Mouse (Mus musculus) frontal cortex, postnatal 14 days (tissue): ENCODE measurements around the gene Gm1123.
A peak's percentile ranks its signal among the peaks of the same experiment; 100 is the strongest.

ENCODE experiments used
- DNase-seq, 2 experiments: peaks; one replicate each; pipeline ENCODE4 v3.0.0; 2022; ENCODE audit warnings: low spot score in 2 of 2

The Gm1123 gene

DNA sequence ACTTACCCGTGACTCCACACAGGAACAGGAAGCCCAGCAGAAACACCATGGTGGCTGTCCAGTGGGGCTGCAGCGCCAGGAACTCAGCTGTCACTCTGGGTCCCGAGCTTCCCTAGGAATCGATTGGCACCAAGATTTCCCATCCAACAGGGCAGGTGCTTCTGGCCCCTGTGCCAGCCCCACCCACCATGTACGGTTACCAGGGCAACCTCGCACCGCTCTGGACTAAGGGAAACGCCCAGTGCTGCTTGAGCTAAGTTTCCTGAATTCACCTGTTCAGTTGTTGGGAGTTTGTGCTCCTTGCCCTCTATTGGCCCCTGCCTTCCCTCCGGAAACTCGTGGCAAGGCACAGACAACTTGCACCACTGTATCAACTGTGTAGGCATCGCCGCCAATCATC lies at the start of gene Gm1123:
TSS of gene Gm1123 (minus strand) at position 141 of the 400 bp plus-strand sequence.
- no peak for DNase-seq

DNA sequence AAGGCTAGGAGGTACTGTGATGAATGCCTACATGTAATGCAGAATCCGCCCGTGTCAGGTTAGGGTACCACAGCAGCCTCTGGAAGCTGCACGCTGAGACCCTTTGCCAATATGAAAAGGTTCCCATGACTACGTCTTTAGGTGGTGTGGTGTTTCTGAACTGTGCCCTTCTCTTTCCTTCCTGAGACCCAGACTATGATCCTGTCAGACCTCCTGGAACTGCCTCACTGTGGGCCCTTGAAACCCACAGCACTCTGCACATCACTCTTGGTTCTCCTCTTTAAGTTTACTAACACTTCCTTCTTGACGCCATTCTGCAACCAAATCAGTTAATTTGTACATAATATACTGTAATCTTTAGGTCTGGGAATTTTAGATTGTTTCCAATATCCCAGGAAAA lies 46.2 kb upstream of the Gm1123 start:
- no peak for DNase-seq

DNA sequence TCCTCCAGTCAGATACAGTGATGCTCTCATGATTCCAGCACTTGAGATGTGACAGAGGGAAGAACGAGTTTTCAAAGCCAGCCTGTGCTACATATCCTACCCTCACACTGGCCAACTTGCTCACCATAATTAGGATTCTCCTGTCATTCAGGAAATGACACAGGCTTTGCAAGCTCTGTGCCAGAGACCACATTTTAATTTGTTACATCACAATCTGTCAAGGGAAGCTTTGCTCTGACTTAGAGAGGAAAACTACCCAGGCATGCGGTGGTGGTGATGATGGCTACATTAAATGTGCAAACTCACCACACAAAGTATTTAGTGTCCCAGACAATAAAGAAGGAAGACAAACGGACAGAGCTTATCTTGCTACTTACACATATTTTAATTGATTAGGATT lies 45.8 kb upstream of the Gm1123 start:
- DNase-seq, result no peak

DNA sequence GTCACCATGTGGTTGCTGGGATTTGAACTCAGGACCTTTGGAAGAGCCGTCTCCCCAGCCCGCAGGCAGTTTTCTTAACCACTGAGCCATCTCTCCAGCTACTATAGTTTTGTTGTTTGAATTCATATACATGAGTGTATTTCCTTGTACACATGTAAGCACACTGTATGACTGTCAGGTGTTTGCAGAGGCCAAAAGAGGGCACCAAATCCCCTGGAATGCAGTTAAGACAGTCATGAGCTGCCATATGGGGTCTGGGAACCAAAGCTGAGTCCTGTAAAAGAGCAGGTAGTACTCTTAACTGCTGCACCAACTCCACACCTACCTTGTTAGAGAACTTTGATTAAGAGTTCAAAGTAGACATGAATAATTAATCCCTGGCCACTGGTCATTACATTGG lies 45.1 kb upstream of the Gm1123 start:
- DNase-seq, result no peak

DNA sequence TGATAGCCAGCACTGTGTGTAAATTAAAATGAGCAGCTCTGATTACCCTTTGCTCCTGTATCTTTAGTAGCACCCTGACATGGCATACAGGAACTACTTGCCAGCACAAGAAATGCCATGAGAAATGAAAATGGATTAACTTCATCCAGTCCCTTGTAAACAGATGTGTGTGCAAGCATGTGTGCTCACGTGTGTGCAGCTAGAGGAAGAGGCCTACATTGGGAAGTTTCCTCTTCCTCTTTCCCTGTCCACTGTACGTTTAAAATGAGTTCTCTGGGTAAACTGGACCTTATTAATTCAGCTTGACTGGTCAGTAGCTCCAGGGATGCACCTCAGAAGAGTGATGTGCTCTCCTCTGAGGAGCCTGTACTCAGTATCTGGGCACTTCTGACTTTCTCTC lies 38.9 kb upstream of the Gm1123 start:
- no peak for DNase-seq

DNA sequence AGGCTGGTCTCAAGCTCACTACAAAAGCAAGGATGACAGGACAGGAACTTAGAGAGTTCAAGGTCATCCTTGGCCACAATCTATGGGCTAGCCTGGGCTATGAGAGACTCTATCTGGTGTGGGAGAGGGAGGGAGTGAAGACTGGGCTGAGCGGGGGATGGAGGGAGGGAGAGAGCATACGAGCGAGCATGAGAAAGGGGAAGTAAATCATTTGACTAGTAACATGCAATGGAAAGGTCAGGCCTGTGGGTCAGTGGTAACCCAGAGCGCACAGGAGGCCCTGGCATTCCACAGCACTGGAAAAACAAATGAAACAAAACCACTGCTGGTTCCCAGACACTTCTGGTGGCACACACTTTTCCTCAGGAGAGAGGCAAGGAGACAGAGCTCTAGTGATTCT lies 37.0 kb upstream of the Gm1123 start:
- no peak for DNase-seq

DNA sequence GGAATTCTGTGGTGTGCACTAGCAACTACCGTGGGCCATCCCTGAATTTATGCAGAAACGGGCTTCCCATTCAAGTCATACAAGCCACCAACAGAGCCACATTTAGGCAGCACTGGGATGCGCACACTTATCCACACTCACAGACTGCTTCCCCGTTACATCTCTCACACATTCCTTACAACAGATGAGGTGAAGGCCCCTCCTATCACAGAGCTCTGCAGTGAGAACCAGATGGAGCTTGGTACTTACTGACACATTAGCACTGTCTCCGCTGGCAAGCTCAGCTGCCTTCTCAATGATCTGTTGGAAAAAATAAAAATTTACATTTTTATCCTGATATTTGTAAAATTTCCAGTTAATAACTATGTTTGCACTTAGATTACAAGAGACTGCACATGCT lies 29.8 kb upstream of the Gm1123 start:
- no peak for DNase-seq

DNA sequence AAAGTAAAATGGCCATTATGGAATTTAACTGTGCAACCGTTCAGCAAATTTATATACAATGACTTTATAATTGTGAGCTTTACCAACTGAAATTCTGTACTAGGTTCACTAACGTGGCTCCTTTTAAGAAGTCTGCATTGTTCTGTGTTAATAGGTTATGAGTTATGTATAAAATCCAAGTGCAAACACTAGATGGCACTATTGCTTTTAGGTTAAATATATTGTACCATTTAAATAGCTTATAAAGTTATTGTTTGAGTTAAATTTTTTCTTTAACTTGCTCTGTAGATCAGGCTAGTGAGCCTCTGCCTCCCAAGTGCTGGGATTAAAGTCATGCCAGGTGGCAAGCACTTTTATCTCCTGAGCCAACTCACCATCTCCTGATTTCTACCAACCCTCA lies 28.7 kb upstream of the Gm1123 start:
- DNase-seq, result no peak

DNA sequence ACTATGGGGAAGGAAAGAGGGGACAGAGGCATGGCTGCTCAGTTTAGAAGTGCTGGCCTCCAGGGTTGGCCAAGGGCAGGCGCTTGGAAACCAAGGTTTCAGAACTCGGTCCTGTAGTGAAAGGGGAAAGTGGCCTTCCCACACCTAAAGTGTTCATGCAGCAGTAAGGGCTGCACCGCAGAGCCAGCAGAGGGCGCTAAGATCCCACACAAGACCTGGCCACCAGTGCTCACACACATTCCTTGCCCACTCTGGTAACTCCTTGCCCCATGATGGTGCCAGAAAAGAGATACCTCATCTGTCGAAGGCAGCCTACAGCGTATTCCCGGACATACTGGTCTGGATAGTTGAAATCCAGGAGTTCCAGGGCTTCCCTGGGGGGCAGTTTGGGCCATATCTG lies 27.0 kb upstream of the Gm1123 start:
- peak; percentile 54 to 71 for DNase-seq

DNA sequence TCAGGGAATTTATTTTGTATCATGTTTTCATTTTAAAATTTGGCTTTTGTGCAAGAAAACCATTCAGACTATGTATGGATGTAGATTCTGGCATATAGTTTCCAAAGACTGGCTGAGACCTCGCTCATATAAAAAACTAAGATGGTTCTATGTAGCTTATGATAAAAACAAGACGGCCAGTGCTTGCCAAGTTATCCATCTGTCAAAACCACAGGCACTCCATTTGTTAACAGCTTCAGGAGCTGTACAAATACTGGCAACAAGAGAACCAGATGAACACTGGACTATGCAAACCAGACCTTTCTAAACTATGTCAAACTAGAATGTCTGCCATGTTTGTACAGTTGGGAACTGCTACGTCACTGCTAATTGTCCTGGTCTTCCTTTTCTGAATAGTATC lies 22.2 kb upstream of the Gm1123 start:
- DNase-seq, result no peak

DNA sequence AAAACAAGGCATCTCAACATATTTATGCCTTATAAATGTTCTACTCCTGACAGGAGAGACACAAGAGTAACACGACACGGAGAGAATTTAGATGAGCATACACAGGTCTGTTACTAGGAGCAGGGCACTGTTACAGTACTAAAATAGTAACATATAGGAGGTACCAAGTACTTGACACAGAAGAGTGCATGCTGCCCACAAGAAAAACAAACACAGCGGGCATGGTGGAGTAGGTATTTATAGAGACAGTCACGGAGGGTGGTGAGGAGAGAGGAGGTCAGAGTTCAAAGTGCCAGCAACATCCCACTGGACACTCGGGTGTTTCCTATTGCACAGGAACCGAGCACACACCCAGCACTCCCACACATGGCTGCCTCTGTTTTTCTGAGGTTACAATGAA lies 14.2 kb upstream of the Gm1123 start:
- DNase-seq, result no peak

DNA sequence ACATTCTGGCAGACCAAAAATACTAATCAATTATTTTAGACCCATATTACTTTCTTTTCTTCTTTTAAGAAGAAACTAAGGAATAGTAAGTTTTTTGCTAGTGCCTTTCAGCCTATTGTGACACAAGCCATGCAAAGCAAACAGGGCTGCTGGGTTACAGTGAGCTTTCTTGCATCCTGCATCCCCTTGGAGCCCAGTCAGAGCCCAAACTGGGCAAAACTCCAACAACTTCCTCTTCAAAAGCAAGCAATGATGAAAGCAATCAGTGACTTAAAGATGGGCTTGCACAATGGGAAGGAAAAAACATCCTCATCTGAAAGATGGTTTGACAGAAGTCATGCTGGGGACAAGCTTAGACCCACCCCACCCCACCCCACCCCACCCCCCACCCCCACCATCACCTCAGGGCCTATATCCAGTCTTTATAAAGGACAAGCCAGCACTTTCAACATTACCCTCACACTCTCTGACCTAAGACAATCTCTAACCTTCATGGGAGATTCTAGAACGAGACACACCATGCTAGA lies 13.3 kb upstream of the Gm1123 start:
- DNase-seq, result no peak

DNA sequence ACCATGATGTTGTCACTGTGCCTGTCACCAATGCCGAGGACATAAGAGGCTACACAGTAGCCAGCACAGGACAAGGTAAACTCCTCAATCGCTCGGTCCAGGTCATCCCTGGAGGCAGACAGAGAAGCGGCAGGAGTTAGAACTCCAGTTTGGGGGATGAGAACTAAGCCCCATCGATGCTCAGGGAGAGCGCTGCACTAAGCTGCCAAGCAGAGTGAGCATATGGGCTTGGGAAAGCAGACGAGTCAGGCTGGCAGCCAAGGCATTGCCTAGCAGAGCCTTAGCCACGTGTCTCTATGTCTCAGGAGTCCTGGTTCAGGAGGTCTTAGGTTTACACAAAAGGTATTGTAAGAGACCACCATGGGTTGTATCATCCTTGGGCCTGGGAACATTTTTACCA lies 9.2 kb upstream of the Gm1123 start:
- DNase-seq, result no peak

DNA sequence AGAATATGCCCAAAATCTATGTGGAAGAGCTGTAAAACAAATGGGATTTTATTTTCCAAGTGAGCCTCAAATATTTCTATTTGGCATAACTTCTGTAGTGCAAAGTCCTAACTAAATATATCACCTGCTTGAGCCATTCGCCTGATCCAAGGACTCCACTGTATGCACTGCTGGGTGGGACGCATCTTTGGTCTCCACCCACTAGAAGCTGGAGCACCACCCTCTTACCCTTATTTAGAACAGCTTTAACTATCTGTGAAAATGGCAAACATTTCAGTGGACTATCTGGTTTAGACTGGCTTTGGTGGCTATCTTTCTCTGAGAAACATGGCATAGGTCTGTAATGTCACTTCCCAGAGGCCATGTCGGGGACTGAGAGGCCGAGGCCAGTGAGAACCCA lies 7.1 kb upstream of the Gm1123 start:
- DNase-seq, result no peak

DNA sequence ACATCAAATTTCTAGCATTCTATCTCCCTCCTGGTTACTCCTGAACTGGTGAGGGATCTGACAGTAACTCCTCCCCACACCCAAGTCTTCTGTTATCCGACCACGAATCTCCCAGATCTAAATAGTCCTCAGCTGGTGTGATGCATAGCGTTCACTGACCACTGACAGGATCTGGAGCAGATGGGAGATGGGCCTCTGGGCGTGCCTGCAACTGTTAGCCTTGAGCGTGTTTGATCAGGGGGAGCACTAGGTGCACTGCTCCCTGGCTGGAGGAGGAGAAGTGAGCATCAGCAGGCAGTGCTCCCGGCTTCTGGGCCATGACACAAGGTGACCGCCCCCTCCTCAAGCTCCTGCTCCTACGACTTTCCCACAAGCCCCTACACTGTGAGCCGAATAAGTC lies 6.5 kb upstream of the Gm1123 start:
- no peak for DNase-seq

DNA sequence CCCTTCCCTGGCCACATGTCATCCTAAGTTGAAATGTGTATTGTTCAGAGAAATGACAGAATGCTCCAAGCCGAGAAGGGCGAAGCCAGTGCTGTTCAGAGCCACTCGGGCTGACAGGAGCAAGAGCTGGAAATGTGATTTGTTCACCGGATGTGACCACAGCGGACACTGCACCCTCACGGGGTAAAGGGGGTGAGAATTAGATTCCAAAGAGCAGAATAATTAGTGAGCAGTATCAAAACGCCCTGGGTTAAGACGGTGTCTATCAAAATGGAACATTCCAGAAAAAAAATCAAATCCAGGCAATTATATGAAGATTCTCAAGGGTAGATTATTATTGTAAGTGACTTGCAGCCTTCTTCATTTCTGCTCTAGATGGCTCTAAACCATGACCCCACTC lies 1.4 kb downstream of the Gm1123 start:
- DNase-seq, result no peak

DNA sequence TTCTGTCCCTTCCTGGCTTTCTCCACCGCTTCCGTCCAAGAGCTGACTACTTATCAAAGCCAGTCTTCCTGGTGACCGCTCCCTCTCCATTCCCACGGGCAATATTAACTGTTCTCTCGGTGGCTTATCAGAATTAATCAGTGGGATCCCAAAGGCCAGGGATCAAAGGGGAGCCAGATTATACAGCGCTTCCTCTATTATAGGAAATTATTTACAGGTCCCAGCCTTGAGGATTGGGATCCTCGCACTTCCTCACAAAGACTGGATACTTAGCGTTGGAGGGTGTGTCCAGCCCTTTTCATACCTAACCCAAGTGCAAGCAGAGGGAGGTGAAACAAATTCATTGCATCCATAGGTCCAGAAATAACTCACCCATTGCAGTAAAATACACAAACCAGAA lies 3.5 kb downstream of the Gm1123 start:
- no peak for DNase-seq

DNA sequence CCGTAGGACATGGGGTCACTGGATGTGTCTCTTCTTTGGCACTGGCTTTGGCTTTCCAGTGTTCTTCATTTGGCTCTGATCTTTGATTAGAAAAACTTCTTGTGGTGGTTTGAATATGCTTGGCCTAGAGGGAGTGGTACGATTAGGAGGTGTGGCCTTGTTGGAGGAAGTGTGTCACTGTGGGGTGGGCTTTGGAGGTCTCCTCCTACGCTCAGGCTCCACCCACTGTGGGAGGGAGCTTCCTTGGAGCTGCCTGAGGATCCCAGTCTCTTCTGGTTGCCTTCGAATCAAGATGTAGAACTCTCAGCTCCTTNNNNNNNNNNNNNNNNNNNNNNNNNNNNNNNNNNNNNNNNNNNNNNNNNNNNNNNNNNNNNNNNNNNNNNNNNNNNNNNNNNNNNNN lies 13.8 kb downstream of the Gm1123 start:
- DNase-seq, result no peak

DNA sequence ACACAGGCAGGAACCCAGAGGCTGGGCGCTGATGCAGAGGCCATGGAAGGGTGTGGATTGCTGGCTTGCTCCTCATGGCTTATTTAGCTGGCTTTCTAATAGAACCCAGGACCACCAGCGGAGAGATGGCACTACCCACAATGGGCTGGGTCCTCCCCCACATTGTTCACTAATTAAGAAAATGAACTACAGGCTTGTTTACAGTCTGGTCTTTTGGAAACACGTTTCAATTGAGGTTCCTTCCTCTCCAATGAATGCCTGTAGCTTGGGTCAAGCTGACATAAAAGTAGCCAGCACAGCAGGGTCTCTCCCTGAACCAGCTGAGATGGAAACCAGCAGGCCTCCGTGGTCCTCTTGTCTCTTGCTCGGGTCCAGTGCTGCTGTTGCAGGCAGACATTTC lies 14.3 kb downstream of the Gm1123 start:
- DNase-seq, result no peak

DNA sequence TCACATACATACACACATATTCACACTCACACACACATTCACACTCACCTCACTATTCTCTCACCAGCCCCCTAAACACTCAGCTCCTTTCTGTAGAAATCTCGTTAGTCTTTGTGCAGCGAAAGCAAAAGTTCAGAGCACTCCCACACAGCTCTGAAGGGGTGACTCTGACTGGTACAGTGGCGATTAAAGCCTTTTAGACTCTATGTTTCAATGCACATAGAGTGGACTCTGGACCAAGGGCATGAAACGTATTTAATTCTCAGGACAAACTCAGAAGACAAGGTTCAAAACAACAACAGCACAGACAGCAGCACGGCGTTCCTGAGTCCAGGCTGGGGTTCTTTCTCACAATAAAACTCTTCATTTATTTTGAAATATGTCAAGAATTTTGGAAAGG lies 17.8 kb downstream of the Gm1123 start:
- no peak for DNase-seq

DNA sequence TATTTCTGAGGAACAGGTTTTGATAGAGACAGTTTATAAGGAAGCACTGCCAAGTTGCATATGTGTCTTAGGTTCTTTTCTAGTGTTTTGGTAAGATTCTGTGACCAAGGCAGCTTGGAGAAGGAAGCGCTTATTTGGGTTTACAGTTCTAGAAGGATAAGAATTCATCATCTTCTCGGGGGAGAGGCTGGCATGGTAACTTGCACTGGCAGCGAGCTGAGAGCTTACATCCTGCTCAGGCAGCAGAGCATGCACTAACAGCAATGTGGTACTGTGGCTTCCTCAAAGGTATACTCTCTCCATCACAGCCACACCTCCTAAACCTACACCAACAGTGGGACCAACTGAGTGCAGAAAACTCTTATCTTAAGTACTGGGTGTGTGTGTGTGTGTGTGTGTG lies 18.8 kb downstream of the Gm1123 start:
- no peak for DNase-seq

DNA sequence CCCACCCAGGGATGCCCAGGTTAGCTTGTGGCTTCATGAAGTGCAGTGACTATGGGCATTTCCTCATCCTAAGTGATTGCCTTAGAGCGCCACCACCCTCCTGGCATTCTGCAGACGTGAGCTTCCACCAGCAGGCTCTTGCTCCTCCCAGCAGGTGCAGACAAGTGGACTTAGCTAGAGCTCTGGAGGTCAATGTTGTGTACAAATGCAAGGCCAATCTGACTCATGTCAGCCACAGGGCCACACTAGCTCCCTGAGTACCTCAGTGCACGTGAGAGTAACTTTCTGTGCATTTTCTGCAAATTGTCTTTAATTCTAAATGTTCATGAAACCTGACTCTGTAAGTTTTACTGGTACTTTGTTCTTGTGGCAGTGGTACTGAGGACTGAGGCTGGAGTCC lies 19.2 kb downstream of the Gm1123 start:
- DNase-seq, result no peak

DNA sequence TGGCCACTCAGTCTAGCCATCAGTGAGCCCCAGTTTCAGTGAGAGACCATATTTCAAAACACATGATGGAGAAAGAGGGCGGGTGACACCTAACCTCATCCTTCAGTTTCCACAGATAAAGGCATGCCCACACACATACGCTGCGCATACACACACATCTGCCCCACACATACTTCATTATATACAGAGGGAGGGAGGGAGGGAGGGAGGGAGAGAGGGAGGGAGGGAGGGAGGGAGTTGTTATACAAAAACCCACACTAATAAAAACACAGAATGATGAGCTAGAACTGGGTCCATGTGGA lies 25.7 kb downstream of the Gm1123 start:
- DNase-seq, result no peak

DNA sequence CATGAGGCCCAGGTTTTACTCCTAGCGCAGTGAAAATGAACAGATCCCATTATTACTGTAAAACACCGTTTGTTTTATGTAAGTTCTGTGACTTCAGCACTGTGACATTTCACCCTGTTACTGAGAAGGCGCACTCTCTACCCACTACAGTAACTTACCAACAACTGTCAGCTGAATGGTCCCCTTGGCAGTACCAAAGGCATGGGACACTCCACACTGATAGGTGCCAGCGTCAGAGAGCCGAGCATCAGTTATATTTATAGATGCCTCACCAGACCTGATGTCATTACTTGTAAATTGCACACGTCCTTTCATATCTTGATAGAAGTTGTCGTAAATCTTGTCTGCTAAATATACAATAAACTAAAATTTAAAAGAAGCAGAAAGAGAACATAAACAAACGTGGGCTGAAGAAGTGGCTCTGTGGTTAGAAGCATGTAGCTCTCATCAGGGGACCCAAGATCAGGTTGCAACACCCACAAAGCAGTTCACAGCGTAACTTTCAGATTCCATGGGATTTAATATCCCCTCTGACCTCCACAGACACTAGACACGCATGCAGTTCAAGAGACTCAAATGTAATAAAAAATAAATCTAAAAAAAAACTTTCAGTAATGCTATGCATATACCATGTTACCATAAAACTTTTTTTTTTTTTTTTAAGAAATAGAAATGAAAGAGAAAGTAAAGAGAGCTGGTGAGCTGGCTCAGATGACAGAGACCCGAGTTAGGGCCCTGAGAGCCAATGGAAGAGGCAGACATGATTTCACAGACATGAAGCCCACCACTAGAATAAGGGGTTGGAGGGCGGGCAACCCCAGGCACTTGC lies 26.2 kb downstream of the Gm1123 start:
- DNase-seq, result no peak
